ENCODE assay signal across 13 mouse cellular contexts in the genomic region with DNA sequence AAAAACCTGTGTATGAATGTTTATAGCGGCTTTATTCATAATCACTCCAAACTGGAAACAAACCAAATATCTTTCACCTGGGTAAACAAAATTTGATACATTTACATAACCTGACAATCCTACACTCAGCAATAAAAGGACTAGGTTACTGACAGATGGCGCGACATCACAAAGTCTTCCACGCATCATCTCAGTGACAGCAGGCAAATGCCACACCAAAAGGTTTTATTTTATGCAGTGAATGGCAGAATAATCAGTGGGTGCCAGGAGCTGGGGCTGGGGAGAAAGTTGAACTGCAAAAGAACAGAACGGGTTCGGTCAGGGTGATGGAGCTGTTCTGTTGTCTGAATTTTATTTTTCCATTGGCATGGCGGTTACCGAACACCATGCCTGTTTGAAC.
"Had no signal": no experiment of that assay in that cellular context is flagged by ENCODE, and none has a peak within 500 bp of the region (broad histone marks: within the 10 kb centered on the region; RNA-seq: fewer than 3 reads in every experiment).

No protein-coding gene starts in this region.

- H3K4me3 ChIP-seq: kidney, embryonic 15.5 days; left cerebral cortex, adult 2 months; limb, embryonic 10.5 days; liver, embryonic 15.5 days; midbrain, embryonic 13.5 days had no signal

- H3K4me2 ChIP-seq: kidney, embryonic 15.5 days; liver, embryonic 11.5 days; liver, embryonic 15.5 days; midbrain, embryonic 13.5 days had no signal

- H3K36me3 ChIP-seq: kidney, embryonic 15.5 days; limb, embryonic 10.5 days; liver, embryonic 15.5 days; midbrain, embryonic 13.5 days had no signal

- H3K27me3 ChIP-seq: kidney, embryonic 15.5 days; liver, embryonic 15.5 days; midbrain, embryonic 13.5 days had no signal

- DNase-seq: kidney, postnatal 14 days; lung, adult 2 months; lung, postnatal 36 days; thymus, adult 18-20 months; thymus, postnatal 14 days had no signal

- H3K9ac ChIP-seq: kidney, embryonic 15.5 days; liver, embryonic 15.5 days; midbrain, embryonic 13.5 days had no signal

- H3K4me1 ChIP-seq: kidney, embryonic 15.5 days; liver, embryonic 15.5 days; midbrain, embryonic 13.5 days had no signal

- H3K9me3 ChIP-seq: kidney, embryonic 15.5 days; limb, embryonic 10.5 days; liver, embryonic 15.5 days; midbrain, embryonic 13.5 days had no signal

- ATAC-seq: lung, postnatal 0 days; midbrain, embryonic 13.5 days had no signal

- H3K27ac ChIP-seq: kidney, embryonic 15.5 days; left cerebral cortex, adult 2 months; limb, embryonic 10.5 days; liver, embryonic 15.5 days; midbrain, embryonic 13.5 days; stomach, postnatal 0 days had no signal
